Mouse (Mus musculus): Measurements from ENCODE around the gene Tm9sf2.

The Tm9sf2 gene

DNA sequence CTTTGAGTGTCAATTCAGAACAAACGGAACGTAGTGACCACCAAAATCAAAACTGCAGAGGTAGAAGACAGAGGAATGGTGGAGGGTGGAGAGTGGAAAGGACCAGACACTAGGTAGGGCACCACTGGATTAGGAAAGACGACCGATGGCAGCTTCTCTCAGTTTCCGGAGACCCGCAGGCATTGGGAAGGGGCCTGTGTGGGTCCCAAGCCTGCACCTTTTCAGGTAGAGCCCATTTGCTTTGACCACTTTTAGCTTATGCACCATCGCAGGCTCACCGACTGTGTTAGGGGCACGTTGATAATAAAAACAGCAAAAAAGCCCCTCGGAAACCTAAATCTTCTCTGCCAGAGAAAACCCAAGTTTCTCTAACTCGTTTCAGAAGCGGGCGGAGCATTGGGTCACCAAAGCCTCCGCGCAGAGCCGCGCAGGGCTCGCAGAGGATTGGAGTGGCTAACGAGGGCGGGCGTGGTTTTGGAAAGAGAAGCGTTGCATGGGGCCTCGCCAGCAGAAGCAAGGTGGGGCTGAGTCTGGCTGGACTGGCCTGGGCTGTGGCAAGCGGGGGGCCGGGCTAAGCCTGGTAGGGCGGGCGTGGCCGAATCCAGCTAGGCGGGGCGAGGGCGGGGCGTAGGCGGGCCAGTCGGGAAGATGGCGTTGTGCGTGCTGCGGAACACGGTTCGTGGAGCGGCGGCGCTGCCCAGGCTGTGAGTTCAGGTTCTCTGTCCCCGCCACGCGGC lies 74.4 kb downstream of the Tm9sf2 start, which contains the start of gene Clybl:
Gene Clybl (plus strand): TSS at position 627 of the 737 bp plus-strand sequence.
- peak; percentile 95 for DNase-seq

DNA sequence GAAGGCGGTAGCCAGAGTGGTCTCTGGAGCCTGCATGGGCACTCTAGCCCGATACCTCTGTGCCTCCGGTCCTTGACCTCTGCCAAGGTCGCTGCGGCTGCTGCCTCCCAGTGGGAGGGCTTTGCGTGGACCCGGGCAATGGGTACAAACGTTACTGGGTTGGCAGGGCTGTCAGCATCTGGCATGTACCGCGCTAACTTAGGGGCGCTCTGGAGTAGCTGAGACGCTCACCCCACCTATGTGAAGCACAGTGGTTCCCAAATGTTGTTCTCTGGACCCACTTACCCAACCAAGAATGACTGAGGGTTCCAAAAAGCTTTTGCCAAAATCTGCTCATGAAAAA lies 74.9 kb downstream of the Tm9sf2 start:
- DNase-seq = no peak

DNA sequence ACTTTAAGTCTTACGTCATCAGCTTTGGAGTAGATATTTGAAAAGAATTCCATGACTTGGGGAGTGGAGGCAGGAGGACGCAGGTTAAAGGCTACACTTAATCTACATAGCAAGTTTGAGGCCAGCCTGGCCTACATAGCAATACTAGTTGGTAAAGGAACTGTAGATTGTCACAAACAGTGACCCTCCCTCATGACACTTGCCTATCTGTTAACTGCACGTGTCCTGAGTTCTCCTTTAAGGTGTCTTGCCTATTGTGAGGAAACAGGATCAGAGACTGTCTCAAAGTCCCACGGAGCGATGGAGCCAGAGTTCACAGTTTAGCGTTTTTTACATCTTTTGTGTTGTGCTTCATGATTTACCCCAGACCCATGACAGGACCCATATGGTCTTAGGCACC lies 75.4 kb downstream of the Tm9sf2 start:
- no peak for DNase-seq

DNA sequence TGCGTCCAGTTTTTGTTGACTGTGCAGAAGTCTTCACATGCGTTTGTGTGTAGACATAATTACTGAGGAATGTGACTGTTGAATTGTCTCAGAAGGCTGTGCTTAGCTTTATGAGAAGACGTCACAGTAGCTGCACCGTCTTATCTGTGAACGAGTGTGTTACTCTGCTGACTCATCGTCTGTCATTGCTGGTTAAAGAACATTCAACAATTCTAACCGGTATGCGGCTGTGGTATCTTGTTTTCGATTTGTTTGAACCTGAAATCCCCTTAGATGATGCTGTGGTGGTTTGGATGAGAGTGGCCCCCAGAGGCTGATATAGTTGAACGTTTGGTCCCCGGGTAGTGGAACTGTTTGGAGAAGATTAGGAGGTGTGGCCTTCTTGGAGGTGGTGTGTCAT lies 77.1 kb downstream of the Tm9sf2 start:
- no peak for DNase-seq

DNA sequence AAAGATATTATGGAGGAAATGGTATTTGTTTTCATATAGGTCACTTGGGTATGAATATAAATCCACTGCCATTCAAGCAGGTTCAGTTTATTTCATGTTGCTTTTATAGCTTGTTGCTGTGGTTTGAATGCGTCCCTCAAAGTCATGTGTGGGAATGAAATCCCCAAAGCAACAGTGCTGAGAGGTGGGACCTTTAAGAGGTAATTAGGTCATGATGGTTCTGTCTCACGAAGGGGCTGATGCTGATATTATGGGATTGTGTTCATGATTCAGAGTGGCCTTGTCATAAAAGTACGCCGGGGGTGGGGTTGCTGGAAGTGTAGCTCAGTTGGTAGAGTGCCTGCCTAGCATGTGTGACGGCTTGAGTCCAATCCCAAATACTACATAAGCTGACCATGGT lies 81.4 kb downstream of the Tm9sf2 start:
- no peak for DNase-seq

DNA sequence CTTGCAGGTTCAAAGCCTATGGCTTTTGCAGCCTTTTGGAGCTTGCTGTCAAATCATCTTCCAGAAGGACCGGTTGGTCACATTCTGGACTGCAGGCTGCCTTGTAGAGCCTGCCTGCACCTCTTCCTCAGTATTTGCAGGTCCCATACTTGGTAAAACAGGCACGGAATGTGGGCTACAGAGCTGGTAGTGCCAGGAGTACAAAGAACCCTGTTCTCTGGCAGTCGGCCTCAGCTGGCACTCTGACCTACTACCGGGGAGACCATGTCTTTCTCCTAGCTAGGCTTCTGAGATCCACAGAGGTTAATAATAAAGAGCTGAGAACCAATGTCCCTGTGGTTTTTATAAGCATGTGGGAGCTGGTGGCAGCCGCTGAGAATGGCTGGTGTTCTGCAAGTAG lies 83.1 kb downstream of the Tm9sf2 start:
- no peak for DNase-seq

DNA sequence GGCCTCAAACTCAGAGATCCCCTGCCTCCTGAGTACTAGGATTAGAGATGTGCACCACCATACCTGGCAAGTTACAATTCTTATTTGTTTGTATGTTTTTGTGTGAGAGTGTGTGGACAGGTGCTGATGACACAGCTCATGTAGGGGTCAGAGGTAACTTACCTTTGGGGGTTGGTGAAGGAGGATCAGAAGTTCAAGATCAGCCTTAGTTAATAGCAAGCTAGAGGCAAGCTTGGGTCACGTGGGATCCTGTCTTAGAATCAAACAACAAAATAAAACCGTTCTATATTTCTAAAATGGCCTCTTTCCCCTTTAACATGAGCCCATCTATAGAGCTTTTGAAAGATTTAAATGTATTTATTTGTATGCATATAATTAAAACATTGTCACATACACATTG lies 83.7 kb downstream of the Tm9sf2 start:
- no peak for DNase-seq

DNA sequence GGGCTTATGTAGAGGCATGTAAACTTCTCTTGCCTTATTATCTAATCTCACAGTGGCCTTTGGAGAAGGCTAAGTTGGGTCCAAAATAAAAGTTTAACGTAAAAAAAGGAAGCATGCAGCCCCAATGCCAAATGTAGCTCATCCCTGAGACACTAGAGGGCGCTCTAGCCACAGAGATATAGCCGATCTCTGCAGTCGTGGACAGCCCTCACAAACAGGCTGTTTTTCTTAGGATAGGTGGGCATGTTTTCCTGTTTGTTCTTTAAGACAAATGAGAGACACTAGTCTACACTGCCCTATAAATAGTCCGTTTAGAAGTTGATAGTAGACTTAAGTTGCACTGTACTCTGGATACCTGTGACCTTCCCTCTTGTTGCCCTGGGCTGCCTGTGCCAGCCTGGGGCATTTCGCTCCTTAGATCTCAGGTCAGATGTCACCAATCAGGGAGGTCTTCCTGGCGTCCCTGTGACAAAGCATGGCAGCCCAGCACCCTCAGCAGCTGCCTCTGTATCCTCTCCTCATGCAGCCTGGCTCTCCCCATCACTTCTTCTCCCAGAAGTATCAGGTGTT lies 84.2 kb downstream of the Tm9sf2 start:
- DNase-seq = peak; percentile 85

DNA sequence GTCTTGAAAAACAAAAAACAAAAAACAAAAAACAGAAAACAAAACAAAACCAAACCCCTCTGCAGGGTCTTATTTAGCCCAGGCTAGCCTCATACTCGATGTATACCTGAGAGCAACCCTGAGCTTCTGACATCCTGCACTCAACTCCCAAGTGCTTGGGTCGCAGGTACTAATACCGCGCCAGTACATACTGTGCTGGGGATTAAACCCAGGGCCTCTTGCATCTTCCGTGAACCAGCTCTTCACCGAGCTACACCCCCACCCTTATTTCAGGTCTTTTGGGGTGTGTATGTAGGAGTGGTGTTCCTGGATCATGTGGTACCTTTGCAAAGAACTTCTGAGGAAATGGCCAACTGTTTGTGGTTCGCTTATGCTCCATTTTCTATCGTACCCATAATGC lies 87.8 kb downstream of the Tm9sf2 start:
- DNase-seq = no peak

DNA sequence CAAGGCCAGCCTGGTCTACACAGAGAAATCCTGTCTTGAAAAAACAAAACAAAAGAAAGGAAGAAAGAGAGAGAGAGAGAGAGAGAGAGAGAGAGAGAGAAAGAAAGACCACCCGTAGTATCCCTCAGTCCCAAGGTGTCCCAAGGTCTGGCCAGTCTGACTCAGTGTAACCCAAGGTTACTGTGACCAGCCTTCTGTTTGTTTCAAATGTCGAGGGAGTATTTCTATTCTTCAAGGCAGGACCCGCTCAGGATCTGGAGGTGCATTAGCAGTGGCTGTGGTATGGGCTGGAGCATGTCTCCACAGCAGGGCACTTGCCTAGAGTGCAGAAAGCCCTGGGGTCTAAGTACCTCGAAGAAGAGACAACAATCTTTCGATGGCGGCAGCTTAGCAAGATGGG lies 90.0 kb downstream of the Tm9sf2 start:
- DNase-seq = no peak

DNA sequence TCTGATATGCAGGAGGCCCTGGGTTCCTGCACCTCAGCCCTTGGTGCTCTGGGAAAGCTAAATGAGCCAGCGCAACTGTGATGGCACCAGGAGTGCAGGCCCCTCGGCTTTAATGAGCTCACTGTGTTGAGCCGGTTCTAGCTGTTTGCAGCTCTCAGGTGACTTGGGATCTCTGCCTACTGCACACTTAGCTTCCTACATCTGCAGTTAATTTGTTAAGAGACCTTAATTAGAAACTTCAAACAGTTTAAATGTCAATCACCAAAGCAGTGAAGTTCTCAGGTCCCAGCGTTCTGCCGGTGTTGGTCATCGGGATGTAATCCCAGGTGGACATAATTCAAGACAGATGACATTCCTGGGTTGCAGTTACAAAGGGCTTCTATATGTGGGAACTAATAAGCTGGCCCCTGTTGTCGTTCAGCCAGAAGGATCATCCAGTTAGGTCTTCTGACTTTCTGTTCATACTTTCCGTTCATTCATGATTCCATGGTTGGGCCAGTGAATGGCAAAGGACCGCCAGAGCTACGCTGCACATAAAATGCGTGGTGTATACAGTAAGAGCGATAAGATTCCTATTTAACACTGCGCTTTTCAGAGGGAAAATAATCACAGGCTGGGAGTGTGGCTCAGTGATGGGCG lies 93.5 kb downstream of the Tm9sf2 start:
- peak; percentile 70 for DNase-seq

DNA sequence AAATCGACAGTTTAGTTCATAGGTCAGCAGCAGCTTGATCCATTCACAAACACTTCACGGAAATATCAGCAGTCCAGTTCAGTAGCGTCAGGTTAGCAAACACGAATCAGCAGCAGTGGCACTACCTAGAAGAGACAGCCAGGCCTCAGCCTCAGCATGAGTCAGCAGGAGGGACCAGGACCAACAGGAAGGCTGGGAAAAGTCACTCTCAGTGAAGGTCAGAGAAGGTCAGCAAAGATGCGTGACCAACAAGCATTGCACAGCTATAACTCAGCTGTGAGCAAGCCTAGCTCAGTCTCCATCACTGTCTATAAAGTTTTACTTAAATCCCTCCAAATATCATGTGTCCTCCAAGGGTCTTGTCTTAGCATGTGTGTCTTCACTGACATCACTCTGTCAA lies 102.3 kb downstream of the Tm9sf2 start:
- no peak for DNase-seq

Measured in embryo, embryonic 11 days (tissue).